Mouse (Mus musculus) hindbrain, embryonic 11.5 days (tissue): ENCODE measurements around the gene Atrnl1. TPM values are rescaled to one million over a fixed set of nuclear protein-coding genes. Genes with fewer than 3 reads are reported as not detected.

Source experiments
- ATAC-seq: fragments of 200-750 bp; cut with Nextera tagmentation; 2 replicates; pipeline ENCODE4 v1.8.0; 2017; ENCODE audit warnings: mild to moderate bottlenecking, moderate TSS enrichment, moderate library complexity; ENCODE audit not compliant: low FRiP score
- DNase-seq: peaks from one replicate; pipeline ENCODE4 v3.0.0-alpha.2; 2015; ENCODE audit warnings: low spot score
- H3K27ac ChIP-seq: fragments of 300-500 bp; sonication (generic); 2 replicates; pipeline ENCODE4 v1.5.1; 2014; ENCODE audit warnings: mild to moderate bottlenecking, low read depth, low read length
- H3K27me3 ChIP-seq: fragments of 300-500 bp; sonication (generic); 2 replicates; pipeline ENCODE4 v1.6.1; 2014; ENCODE audit warnings: mild to moderate bottlenecking, low read length, moderate library complexity, mixed read lengths; ENCODE audit not compliant: control insufficient read depth, insufficient read depth
- H3K36me3 ChIP-seq: fragments of 300-500 bp; sonication (generic); 2 replicates; pipeline ENCODE4 v1.6.1; 2014; ENCODE audit warnings: mild to moderate bottlenecking, low read length, moderate library complexity, mixed read lengths; ENCODE audit not compliant: control insufficient read depth, insufficient read depth
- H3K4me1 ChIP-seq: fragments of 300-500 bp; sonication (generic); replicated peaks from 2 replicates; pipeline ENCODE4 v1.6.1; 2014; ENCODE audit warnings: low read length, mixed read lengths; ENCODE audit not compliant: control insufficient read depth, insufficient read depth
- H3K4me2 ChIP-seq: fragments of 300-500 bp; sonication (generic); replicated peaks from 2 replicates; pipeline ENCODE4 v1.6.1; 2014; ENCODE audit warnings: mild to moderate bottlenecking, low read depth, low read length
- H3K4me3 ChIP-seq: fragments of 300-500 bp; sonication (generic); 2 replicates; pipeline ENCODE4 v1.5.1; 2014; ENCODE audit warnings: low read depth, low read length
- H3K9ac ChIP-seq: fragments of 300-500 bp; sonication (generic); 2 replicates; pipeline ENCODE4 v1.6.1; 2014; ENCODE audit warnings: low read depth, low read length
- H3K9me3 ChIP-seq: fragments of 300-500 bp; sonication (generic); 2 replicates; pipeline ENCODE4 v1.6.1; 2016; ENCODE audit warnings: low read length; ENCODE audit not compliant: control insufficient read depth
- WGBS: fragments of 180-500 bp; shearing (Covaris S2); extraction: QIAGEN DNeasy Blood & Tissue Kit; methylation state at CpG from one replicate; pipeline ENCODE4 v1.1.7; 2014; 5-methylcytosine and 5-hydroxymethylcytosine counted together
- polyA plus RNA-seq: library from polyadenylated mRNA; unstranded; fragments of >200 nt; fragmentation: Nextera tagmentation; extraction: Ambion mirVana; gene quantifications from 2 replicates; pipeline ENCODE4 v1.2.1, GENCODE M21; 2014

Gene Atrnl1
- polyA plus RNA-seq, 1 experiment from 2014 or later: 6.6 TPM

- no peaks in the 10 kb centered on the region for H3K36me3 ChIP-seq
- H3K9ac ChIP-seq: no peak overlapping the region
- no peaks in the 10 kb centered on the region for H3K4me1 ChIP-seq
- no peak overlapping the region for H3K4me2 ChIP-seq
- H3K27me3 ChIP-seq: no peaks in the 10 kb centered on the region
- DNase-seq (no peak), ATAC-seq (peak; percentile 94)
- no peak overlapping the region for H3K4me3 ChIP-seq
- H3K9me3 ChIP-seq: no peaks in the 10 kb centered on the region
- no peak overlapping the region for H3K27ac ChIP-seq
- WGBS: 70% methylated on average over 5 of the region's 5 CpGs
Measured at GRCm38 (mm10) chr19:58113092-58113731, 502.4 kb downstream of the Atrnl1 start.

GRCm38 (mm10) chr19:58117595-58117994 is 506.8 kb downstream of the Atrnl1 start:
- no peak overlapping the region for H3K4me3 ChIP-seq
- no peaks in the 10 kb centered on the region for H3K4me1 ChIP-seq
- H3K27me3 ChIP-seq: no peaks in the 10 kb centered on the region
- no peak overlapping the region for H3K9ac ChIP-seq
- H3K9me3 ChIP-seq: no peaks in the 10 kb centered on the region
- no peak for DNase-seq
- WGBS: 93% methylated on average over 6 of the region's 6 CpGs
- ATAC-seq: no peak
- H3K27ac ChIP-seq: no peak overlapping the region
- no peaks in the 10 kb centered on the region for H3K36me3 ChIP-seq
- no peak overlapping the region for H3K4me2 ChIP-seq

DNA sequence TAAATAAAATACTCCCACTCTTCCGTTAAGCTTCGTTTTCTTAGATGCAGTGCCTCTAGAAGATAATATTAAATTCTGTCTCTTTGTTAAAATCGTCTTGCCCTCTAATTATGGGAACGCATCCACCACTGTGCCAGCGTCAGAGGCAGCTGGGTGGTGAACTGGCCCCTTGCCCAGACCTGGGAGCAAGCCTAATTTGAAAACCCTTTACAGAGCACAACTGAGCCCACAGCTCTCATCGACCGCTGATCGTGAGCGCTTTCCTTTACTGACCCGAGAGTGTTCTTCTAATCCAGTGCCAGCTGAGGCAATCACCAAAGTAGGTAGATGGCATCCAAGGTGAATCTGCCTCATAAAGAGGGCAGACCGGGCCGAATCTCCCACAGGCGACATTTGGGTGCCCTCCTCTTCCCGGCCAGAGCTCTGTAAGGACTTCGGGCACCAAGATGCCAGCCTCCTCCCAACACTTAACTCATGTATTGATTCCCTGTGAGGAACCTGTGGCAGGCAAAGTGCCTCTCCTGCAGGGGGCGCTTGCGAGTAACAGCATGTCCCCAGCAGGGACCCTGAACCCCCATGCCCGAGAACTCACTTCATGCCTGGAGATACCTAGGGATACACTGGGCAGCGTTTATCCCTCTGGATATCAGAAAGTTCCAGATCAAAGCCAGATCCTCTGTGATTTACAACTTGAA is 507.5 kb downstream of the Atrnl1 start:
- 90% methylated on average over 19 of the region's 19 CpGs for WGBS
- H3K9me3 ChIP-seq: no peaks in the 10 kb centered on the region
- H3K27ac ChIP-seq: no peak overlapping the region
- H3K9ac ChIP-seq: no peak overlapping the region
- no peak overlapping the region for H3K4me3 ChIP-seq
- no peak for DNase-seq
- H3K4me1 ChIP-seq: no peaks in the 10 kb centered on the region
- H3K36me3 ChIP-seq: no peaks in the 10 kb centered on the region
- no peaks in the 10 kb centered on the region for H3K27me3 ChIP-seq
- no peak overlapping the region for H3K4me2 ChIP-seq
- ATAC-seq: no peak

- WGBS: 92% methylated on average over 11 of the region's 11 CpGs
- Histone ChIP-seq H3K4me2 (no peak overlapping the region), H3K27ac (no peak overlapping the region), H3K4me1 (no peaks in the 10 kb centered on the region), H3K36me3 (no peaks in the 10 kb centered on the region), H3K9me3 (no peaks in the 10 kb centered on the region), H3K9ac (no peak overlapping the region), H3K4me3 (no peak overlapping the region), H3K27me3 (no peaks in the 10 kb centered on the region)
- ATAC-seq: no peak
- no peak for DNase-seq
Measured at GRCm38 (mm10) chr19:58118864-58119263, 508.0 kb downstream of the Atrnl1 start.

GRCm38 (mm10) chr19:58119681-58120173 is 508.9 kb downstream of the Atrnl1 start:
- no peak for DNase-seq

GRCm38 (mm10) chr19:58120661-58121060 is 509.8 kb downstream of the Atrnl1 start:
- H3K4me2 ChIP-seq: no peak overlapping the region
- H3K36me3 ChIP-seq: no peaks in the 10 kb centered on the region
- H3K9me3 ChIP-seq: no peaks in the 10 kb centered on the region
- DNase-seq (no peak), ATAC-seq (no peak)
- H3K27ac ChIP-seq: no peak overlapping the region
- H3K27me3 ChIP-seq: no peaks in the 10 kb centered on the region
- 90% methylated on average over 9 of the region's 9 CpGs for WGBS
- no peak overlapping the region for H3K9ac ChIP-seq
- no peak overlapping the region for H3K4me3 ChIP-seq
- no peaks in the 10 kb centered on the region for H3K4me1 ChIP-seq

More at GRCm38 (mm10) chr19:58119681-58120173, 508.9 kb downstream of the Atrnl1 start:
- Histone ChIP-seq H3K36me3 (no peaks in the 10 kb centered on the region), H3K4me2 (no peak overlapping the region), H3K9me3 (no peaks in the 10 kb centered on the region), H3K4me1 (no peaks in the 10 kb centered on the region), H3K27me3 (no peaks in the 10 kb centered on the region), H3K27ac (no peak overlapping the region), H3K9ac (no peak overlapping the region), H3K4me3 (no peak overlapping the region)
- WGBS: 56% methylated on average over 13 of the region's 13 CpGs
- ATAC-seq: no peak

DNA sequence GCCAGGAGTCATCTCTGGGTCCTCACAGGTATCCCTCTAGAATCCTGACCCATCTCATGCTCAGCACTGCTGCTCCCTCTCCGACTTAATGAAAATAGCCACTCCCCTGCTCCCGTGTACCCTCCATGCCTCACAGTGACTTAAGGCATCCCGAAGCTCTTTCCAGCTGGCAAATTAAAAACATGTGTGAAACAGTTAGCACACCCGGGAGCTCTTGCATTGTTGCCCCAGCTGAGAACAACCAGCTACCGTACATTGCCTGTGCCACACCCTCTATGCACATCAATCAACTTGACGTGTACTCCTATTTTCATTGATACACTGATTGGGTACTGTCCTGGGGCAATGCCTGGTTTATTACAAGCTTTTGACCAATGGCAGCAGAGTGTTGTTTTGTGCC is 510.8 kb downstream of the Atrnl1 start:
- no peaks in the 10 kb centered on the region for H3K36me3 ChIP-seq
- no peak overlapping the region for H3K4me3 ChIP-seq
- no peak overlapping the region for H3K27ac ChIP-seq
- no peak overlapping the region for H3K4me2 ChIP-seq
- H3K9me3 ChIP-seq: no peaks in the 10 kb centered on the region
- H3K27me3 ChIP-seq: no peaks in the 10 kb centered on the region
- H3K4me1 ChIP-seq: no peaks in the 10 kb centered on the region
- WGBS: 40% methylated on average over 6 of the region's 6 CpGs
- ATAC-seq (no peak), DNase-seq (no peak)
- no peak overlapping the region for H3K9ac ChIP-seq

GRCm38 (mm10) chr19:58123620-58124019 is 512.8 kb downstream of the Atrnl1 start:
- H3K27ac ChIP-seq: no peak overlapping the region
- H3K4me2 ChIP-seq: no peak overlapping the region
- H3K4me3 ChIP-seq: no peak overlapping the region
- H3K4me1 ChIP-seq: no peaks in the 10 kb centered on the region
- no peak overlapping the region for H3K9ac ChIP-seq
- DNase-seq (no peak), ATAC-seq (no peak)
- no peaks in the 10 kb centered on the region for H3K36me3 ChIP-seq
- H3K27me3 ChIP-seq: no peaks in the 10 kb centered on the region
- no peaks in the 10 kb centered on the region for H3K9me3 ChIP-seq
- WGBS: 86% methylated on average over 3 of the region's 3 CpGs

DNA sequence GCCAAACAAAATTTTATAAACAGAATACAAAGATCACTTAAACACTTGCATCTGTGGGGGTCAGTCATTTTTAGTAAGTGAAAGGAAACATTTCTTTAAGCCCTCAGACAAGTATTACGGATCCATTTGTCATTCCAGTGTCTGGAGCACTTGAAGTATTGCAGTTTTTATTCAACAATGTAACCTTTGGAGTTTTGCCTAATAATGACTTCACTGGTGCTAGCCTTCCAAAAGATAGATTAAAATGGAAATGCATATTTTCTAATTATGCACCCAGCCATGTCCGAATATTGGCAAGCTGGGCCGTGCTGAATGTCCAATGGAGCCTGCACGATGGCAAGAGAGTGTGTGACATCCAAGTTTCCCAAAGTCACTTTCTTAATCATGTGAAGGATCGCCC is 513.7 kb downstream of the Atrnl1 start:
- Histone ChIP-seq H3K4me2 (no peak overlapping the region), H3K36me3 (no peaks in the 10 kb centered on the region), H3K27ac (no peak overlapping the region), H3K9me3 (no peaks in the 10 kb centered on the region), H3K4me3 (no peak overlapping the region), H3K9ac (no peak overlapping the region), H3K27me3 (no peaks in the 10 kb centered on the region), H3K4me1 (no peaks in the 10 kb centered on the region)
- no peak for ATAC-seq
- no peak for DNase-seq
- 92% methylated on average over 5 of the region's 5 CpGs for WGBS
